Mouse (Mus musculus): Measurements from ENCODE around the gene Robo3.

DNA sequence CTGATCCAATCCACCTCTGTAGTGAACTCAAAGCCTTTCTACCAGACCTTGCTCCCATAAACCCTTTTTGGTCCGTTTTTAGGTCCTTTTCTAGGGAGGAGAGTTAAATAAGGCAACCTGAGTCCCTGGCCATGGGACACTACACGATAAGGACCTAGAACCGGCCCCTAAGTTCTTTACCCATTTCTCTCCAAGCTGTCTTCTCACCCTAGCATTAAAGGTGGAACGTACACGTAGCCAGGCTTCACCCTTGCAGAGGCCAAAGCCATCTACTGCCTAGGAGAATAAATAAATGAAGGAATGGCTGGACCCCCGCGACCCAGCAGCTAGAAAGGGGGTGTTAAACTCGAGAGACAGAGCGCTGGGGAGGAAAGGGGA, 26.6 kb upstream of the Robo3 start:
- TF ChIP-seq CTCF (IDR thresholded peaks at IDR 0.05; ENCODE audit: low read depth, low read length) = no peak
- no peak for TF ChIP-seq TAL1 (conservative IDR thresholded peaks at IDR 0.05; ENCODE audit: low read depth, low read length)
- TF ChIP-seq POLR2AphosphoS5 (IDR thresholded peaks at IDR 0.05; ENCODE audit: insufficient replicate concordance, low read depth, low read length) = no peak
- no peak for TF ChIP-seq GATA1 (IDR thresholded peaks at IDR 0.05; ENCODE audit: borderline replicate concordance, low read length)
- no peak for TF ChIP-seq GATA2 (IDR thresholded peaks at IDR 0.05; ENCODE audit: borderline replicate concordance, low read depth, low read length)

All from G1E (cell line).